Comparison of ENCODE assay signal across 13 mouse cellular contexts in the genomic region with DNA sequence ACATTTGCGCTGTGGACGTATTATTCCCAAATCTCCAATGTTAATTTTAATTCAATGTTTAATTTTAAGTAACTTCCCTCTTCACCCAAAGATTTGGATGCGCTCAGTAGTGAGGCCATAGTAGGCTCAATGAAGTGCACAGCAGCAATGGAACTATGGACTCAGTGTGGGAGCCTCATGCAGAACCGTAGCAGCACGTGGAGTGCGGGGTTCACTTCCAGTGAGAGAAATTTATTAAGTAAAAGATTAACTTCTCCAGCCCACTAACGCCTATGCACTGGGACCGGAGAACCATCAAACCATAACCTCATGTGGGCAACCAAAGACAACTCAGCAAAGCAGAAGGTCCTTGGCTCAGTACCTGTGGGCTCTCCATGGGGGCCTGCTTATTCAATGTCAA.
"Had no signal": no experiment of that assay in that cellular context is flagged by ENCODE, and none has a peak within 500 bp of the region (broad histone marks: within the 10 kb centered on the region; RNA-seq: fewer than 3 reads in every experiment).

No protein-coding gene starts in this region.

- H3K9me3 ChIP-seq: intestine, embryonic 15.5 days; limb, embryonic 10.5 days; liver, embryonic 15.5 days; megakaryocyte, embryonic 14.5 days; midbrain, embryonic 12.5 days; stomach, embryonic 15.5 days had no signal

- H3K9ac ChIP-seq: intestine, embryonic 15.5 days; liver, embryonic 15.5 days; midbrain, embryonic 12.5 days; stomach, embryonic 15.5 days had no signal

- H3K4me2 ChIP-seq: intestine, embryonic 15.5 days; liver, embryonic 11.5 days; liver, embryonic 15.5 days; stomach, embryonic 15.5 days had no signal

- H3K4me3 ChIP-seq: intestine, embryonic 15.5 days; limb, embryonic 10.5 days; liver, embryonic 15.5 days; megakaryocyte, embryonic 14.5 days; midbrain, embryonic 12.5 days; stomach, embryonic 15.5 days had no signal

- ATAC-seq: intestine, embryonic 15.5 days; lung, postnatal 0 days had no signal

- H3K36me3 ChIP-seq: intestine, embryonic 15.5 days; limb, embryonic 10.5 days; liver, embryonic 15.5 days; midbrain, embryonic 12.5 days; stomach, embryonic 15.5 days had no signal

- H3K27me3 ChIP-seq: intestine, embryonic 15.5 days; liver, embryonic 15.5 days; midbrain, embryonic 12.5 days; stomach, embryonic 15.5 days had no signal

- H3K4me1 ChIP-seq: intestine, embryonic 15.5 days; liver, embryonic 15.5 days; megakaryocyte, embryonic 14.5 days; stomach, embryonic 15.5 days had no signal

- DNase-seq: lung, adult 2 months; lung, postnatal 4 days; right cerebral cortex, postnatal 14 days; thymus, adult 2 months; thymus, postnatal 25 days had no signal

- H3K27ac ChIP-seq: intestine, embryonic 15.5 days; liver, embryonic 15.5 days; midbrain, embryonic 12.5 days; stomach, embryonic 15.5 days had no signal
